Mouse (Mus musculus) megakaryocyte, embryonic 14.5 days (primary cell): ENCODE data around the gene Degs2. TPM values are rescaled to one million over a fixed set of nuclear protein-coding genes. Genes with fewer than 3 reads are reported as not detected.

ENCODE experiments used
- H3K27me3 ChIP-seq: replicated peaks from 2 replicates; pipeline ENCODE3; 2012; ENCODE audit warnings: inconsistent platforms
- H3K36me3 ChIP-seq: replicated peaks from 2 replicates; pipeline ENCODE3; 2012; ENCODE audit warnings: low read length, inconsistent platforms, mixed read lengths
- H3K4me1 ChIP-seq: 2 replicates; pipeline ENCODE4 v1.6.1; 2012; ENCODE audit warnings: inconsistent platforms
- H3K4me3 ChIP-seq: replicated peaks from 2 replicates; pipeline ENCODE3; 2012; ENCODE audit warnings: moderate library complexity, mild to moderate bottlenecking, inconsistent platforms
- H3K9me3 ChIP-seq: 2 replicates; pipeline ENCODE4 v1.6.1; 2012; ENCODE audit warnings: inconsistent platforms
- FLI1 ChIP-seq: IDR thresholded peaks from 2 replicates; pipeline ENCODE4 v1.6.1; 2012; ENCODE audit warnings: low read length, inconsistent platforms, mixed read lengths
- GATA1 ChIP-seq: IDR thresholded peaks from 3 replicates; pipeline ENCODE4 v1.6.1; 2012; ENCODE audit warnings: mixed read lengths, low read length, inconsistent platforms, borderline replicate concordance
- polyA plus RNA-seq: library from polyadenylated mRNA; stranded (reverse); fragments of >175 nt; gene quantifications from 2 replicates; pipeline ENCODE4 v1.2.3, GENCODE M21; 2012; ENCODE audit warnings: low replicate concordance; ENCODE audit not compliant: insufficient read depth

The Degs2 gene
- polyA plus RNA-seq, 1 experiment: not detected

- peaks cover 37% of the 10 kb centered on the region for H3K4me1 ChIP-seq
- H3K27me3 ChIP-seq: peaks cover 43% of the 10 kb centered on the region
- H3K9me3 ChIP-seq: no peaks in the 10 kb centered on the region
- no peak overlapping the region for H3K4me3 ChIP-seq
- peaks cover 10% of the 10 kb centered on the region for H3K36me3 ChIP-seq
- TF ChIP-seq GATA1 (no peak), FLI1 (no peak)
Measured at GRCm38 (mm10) chr12:108671541-108671940, 30.6 kb downstream of the Degs2 start.

GRCm38 (mm10) chr12:108668606-108669235 is 33.4 kb downstream of the Degs2 start:
- Histone ChIP-seq H3K4me1 (peaks cover 40% of the 10 kb centered on the region), H3K9me3 (0 out of 2 replicates have a peak, but pooled peaks cover 2% of the 10 kb centered on the region), H3K36me3 (peaks cover 4% of the 10 kb centered on the region), H3K4me3 (no peak overlapping the region), H3K27me3 (peaks cover 51% of the 10 kb centered on the region)
- TF ChIP-seq GATA1: no peak
- no peak for TF ChIP-seq FLI1

GRCm38 (mm10) chr12:108657350-108657749 is 44.8 kb downstream of the Degs2 start:
- Histone ChIP-seq H3K9me3 (no peaks in the 10 kb centered on the region), H3K4me3 (no peak overlapping the region), H3K36me3 (no peaks in the 10 kb centered on the region), H3K27me3 (peaks cover 48% of the 10 kb centered on the region), H3K4me1 (peaks cover 25% of the 10 kb centered on the region)
- TF ChIP-seq GATA1 (no peak), FLI1 (no peak)

- Histone ChIP-seq H3K9me3 (no peaks in the 10 kb centered on the region), H3K36me3 (peaks cover 2% of the 10 kb centered on the region), H3K4me1 (peaks cover 28% of the 10 kb centered on the region), H3K4me3 (peak overlapping the region; percentile 70), H3K27me3 (peaks cover 46% of the 10 kb centered on the region)
- no peak for TF ChIP-seq GATA1
- no peak for TF ChIP-seq FLI1
Measured at GRCm38 (mm10) chr12:108653358-108654335, 48.5 kb downstream of the Degs2 start.

GRCm38 (mm10) chr12:108651053-108651660 is 51.0 kb downstream of the Degs2 start:
- no peaks in the 10 kb centered on the region for H3K9me3 ChIP-seq
- H3K27me3 ChIP-seq: peaks cover 41% of the 10 kb centered on the region
- H3K4me1 ChIP-seq: peaks cover 23% of the 10 kb centered on the region
- no peak overlapping the region for H3K4me3 ChIP-seq
- H3K36me3 ChIP-seq: peaks cover 4% of the 10 kb centered on the region
- no peak for TF ChIP-seq GATA1
- no peak for TF ChIP-seq FLI1

- Histone ChIP-seq H3K36me3 (peaks cover 4% of the 10 kb centered on the region), H3K4me3 (no peak overlapping the region), H3K4me1 (peaks cover 16% of the 10 kb centered on the region), H3K9me3 (no peaks in the 10 kb centered on the region), H3K27me3 (peaks cover 32% of the 10 kb centered on the region)
- TF ChIP-seq GATA1 (no peak), FLI1 (no peak)
Measured at GRCm38 (mm10) chr12:108647784-108648183, 54.3 kb downstream of the Degs2 start.

GRCm38 (mm10) chr12:108646234-108646633 is 55.9 kb downstream of the Degs2 start:
- Histone ChIP-seq H3K4me3 (no peak overlapping the region), H3K36me3 (peaks cover 2% of the 10 kb centered on the region), H3K9me3 (no peaks in the 10 kb centered on the region), H3K27me3 (peaks cover 32% of the 10 kb centered on the region), H3K4me1 (peaks cover 11% of the 10 kb centered on the region)
- TF ChIP-seq GATA1 (no peak), FLI1 (no peak)

GRCm38 (mm10) chr12:108642019-108642418 is 60.1 kb downstream of the Degs2 start:
- H3K9me3 ChIP-seq: no peaks in the 10 kb centered on the region
- H3K4me1 ChIP-seq: peaks cover 32% of the 10 kb centered on the region
- H3K36me3 ChIP-seq: no peaks in the 10 kb centered on the region
- peaks cover 40% of the 10 kb centered on the region for H3K27me3 ChIP-seq
- H3K4me3 ChIP-seq: no peak overlapping the region
- TF ChIP-seq FLI1 (no peak), GATA1 (no peak)

- Histone ChIP-seq H3K4me1 (peaks cover 40% of the 10 kb centered on the region), H3K4me3 (no peak overlapping the region), H3K9me3 (no peaks in the 10 kb centered on the region), H3K36me3 (no peaks in the 10 kb centered on the region), H3K27me3 (peaks cover 52% of the 10 kb centered on the region)
- TF ChIP-seq GATA1: no peak
Measured at GRCm38 (mm10) chr12:108639126-108639525, 63.0 kb downstream of the Degs2 start.

GRCm38 (mm10) chr12:108637440-108637839 is 64.7 kb downstream of the Degs2 start:
- no peak for TF ChIP-seq GATA1
- TF ChIP-seq FLI1: no peak
- no peak overlapping the region for H3K4me3 ChIP-seq

More at GRCm38 (mm10) chr12:108637440-108637839, 64.7 kb downstream of the Degs2 start:
- Histone ChIP-seq H3K4me1 (peaks cover 55% of the 10 kb centered on the region), H3K9me3 (no peaks in the 10 kb centered on the region), H3K27me3 (peaks cover 43% of the 10 kb centered on the region), H3K36me3 (no peaks in the 10 kb centered on the region)
